Mouse (Mus musculus) monocyte, adult 2 months (primary cell): ENCODE data around the gene Exoc2.
A peak's percentile ranks its signal among the peaks of the same experiment; 100 is the strongest.

Experiments used
- DNase-seq, 2 experiments: peaks; one replicate each; pipeline ENCODE4 v3.0.0; 2022; ENCODE audit warnings: low spot score in 2 of 2, low read depth in 1 of 2

Gene Exoc2

GRCm38 (mm10) chr13:30973501-30974246 is at the start of gene Exoc2, which contains the start of gene Gm5447:
Gene Exoc2, minus strand, starts transcription at chr13:30974093.
Gene Gm5447, plus strand, starts transcription at chr13:30974204.
- peak; percentile 33 to 46 for DNase-seq

- no peak for DNase-seq
Observed at GRCm38 (mm10) chr13:31023664-31024063, 49.8 kb upstream of the Exoc2 start.

GRCm38 (mm10) chr13:31021927-31022326 is 48.0 kb upstream of the Exoc2 start:
- no peak for DNase-seq

- no peak for DNase-seq
Observed at GRCm38 (mm10) chr13:31021514-31021913, 47.6 kb upstream of the Exoc2 start.

GRCm38 (mm10) chr13:31017545-31017944 is 43.7 kb upstream of the Exoc2 start:
- DNase-seq: peak in 1 of 2 experiments; percentile 9

GRCm38 (mm10) chr13:31004995-31005394 is 31.1 kb upstream of the Exoc2 start:
- peak in 1 of 2 experiments; percentile 33 for DNase-seq

- no peak for DNase-seq
Observed at GRCm38 (mm10) chr13:31004458-31004857, 30.6 kb upstream of the Exoc2 start.

GRCm38 (mm10) chr13:30999799-31000198 is 25.9 kb upstream of the Exoc2 start:
- no peak for DNase-seq

- DNase-seq: no peak
Observed at GRCm38 (mm10) chr13:30997526-30998253, 23.8 kb upstream of the Exoc2 start.

- peak in 1 of 2 experiments; percentile 19 for DNase-seq
Observed at GRCm38 (mm10) chr13:30994249-30994858, 20.5 kb upstream of the Exoc2 start.

GRCm38 (mm10) chr13:30993819-30994218 is 19.9 kb upstream of the Exoc2 start:
- DNase-seq: no peak

GRCm38 (mm10) chr13:30990233-30990632 is 16.3 kb upstream of the Exoc2 start:
- DNase-seq: no peak

- DNase-seq: no peak
Observed at GRCm38 (mm10) chr13:30989710-30990109, 15.8 kb upstream of the Exoc2 start.

- DNase-seq: no peak
Observed at GRCm38 (mm10) chr13:30987686-30988085, 13.8 kb upstream of the Exoc2 start.

GRCm38 (mm10) chr13:30986934-30987455 is 13.1 kb upstream of the Exoc2 start:
- peak in 1 of 2 experiments; percentile 26 for DNase-seq

GRCm38 (mm10) chr13:30985598-30986466 is 11.9 kb upstream of the Exoc2 start:
- DNase-seq: no peak

GRCm38 (mm10) chr13:30985275-30985597 is 11.3 kb upstream of the Exoc2 start:
- DNase-seq: no peak

GRCm38 (mm10) chr13:30981666-30982065 is 7.8 kb upstream of the Exoc2 start:
- peak in 1 of 2 experiments; percentile 32 for DNase-seq

GRCm38 (mm10) chr13:30978224-30978623 is 4.3 kb upstream of the Exoc2 start:
- no peak for DNase-seq

- DNase-seq: no peak
Observed at GRCm38 (mm10) chr13:30976536-30977084, 2.7 kb upstream of the Exoc2 start.
